Mouse (Mus musculus) urinary bladder, postnatal 25 days (tissue): ENCODE data around the gene Ncam2.

ENCODE experiments used
- DNase-seq: peaks from one replicate; pipeline ENCODE4 v3.0.0; 2022; ENCODE audit warnings: low spot score

The Ncam2 gene

GRCm38 (mm10) chr16:81200201-81201071 is at the start of gene Ncam2:
TSS of gene Ncam2 (plus strand) at chr16:81200697.
- peak; percentile 36 for DNase-seq

GRCm38 (mm10) chr16:81170828-81171227 is 29.7 kb upstream of the Ncam2 start:
- DNase-seq: no peak

- DNase-seq: no peak
These were observed 25.1 kb upstream of the Ncam2 start for GRCm38 (mm10) chr16:81175302-81175943.

- DNase-seq: no peak
These were observed 20.7 kb upstream of the Ncam2 start for GRCm38 (mm10) chr16:81179801-81180200.

- DNase-seq: no peak
These were observed 12.8 kb upstream of the Ncam2 start for GRCm38 (mm10) chr16:81187579-81188179.

GRCm38 (mm10) chr16:81191621-81192020 is 8.9 kb upstream of the Ncam2 start:
- DNase-seq: no peak

- DNase-seq: no peak
These were observed 7.9 kb upstream of the Ncam2 start for GRCm38 (mm10) chr16:81192607-81193006.

- DNase-seq: no peak
These were observed 1.0 kb upstream of the Ncam2 start for GRCm38 (mm10) chr16:81199467-81199866.

GRCm38 (mm10) chr16:81201471-81201870 is 974 bp downstream of the Ncam2 start:
- DNase-seq: no peak

- peak; percentile 10 for DNase-seq
These were observed 1.5 kb downstream of the Ncam2 start for GRCm38 (mm10) chr16:81201992-81202391.

- DNase-seq: no peak
These were observed 2.2 kb downstream of the Ncam2 start for GRCm38 (mm10) chr16:81202721-81203161.

GRCm38 (mm10) chr16:81204405-81205034 is 4.0 kb downstream of the Ncam2 start:
- no peak for DNase-seq

GRCm38 (mm10) chr16:81221176-81221575 is 20.7 kb downstream of the Ncam2 start:
- DNase-seq: no peak

GRCm38 (mm10) chr16:81223841-81224240 is 23.3 kb downstream of the Ncam2 start:
- DNase-seq: no peak

GRCm38 (mm10) chr16:81224253-81224652 is 23.8 kb downstream of the Ncam2 start:
- no peak for DNase-seq

GRCm38 (mm10) chr16:81254875-81255274 is 54.4 kb downstream of the Ncam2 start:
- DNase-seq: no peak

GRCm38 (mm10) chr16:81260429-81260828 is 59.9 kb downstream of the Ncam2 start:
- DNase-seq: no peak

GRCm38 (mm10) chr16:81273597-81274360 is 73.3 kb downstream of the Ncam2 start:
- DNase-seq: no peak

GRCm38 (mm10) chr16:81284241-81284640 is 83.7 kb downstream of the Ncam2 start:
- peak; percentile 15 for DNase-seq

- DNase-seq: no peak
These were observed 84.7 kb downstream of the Ncam2 start for GRCm38 (mm10) chr16:81284859-81285837.
